Mouse (Mus musculus): ENCODE results near the gene Slc2a13.

GRCm38 (mm10) chr15:91561728-91562127 lies 11.3 kb downstream of the Slc2a13 start:
- TF ChIP-seq CTCF (IDR thresholded peaks at IDR 0.05; ENCODE audit: insufficient read depth, low read depth, low read length) = no peak
- no peak for TF ChIP-seq POLR2A (IDR thresholded peaks at IDR 0.05; ENCODE audit: insufficient read depth, low read depth, low read length)

Data from olfactory bulb, adult 2 months (tissue).